Mouse (Mus musculus) heart, adult 2 months (tissue): ENCODE measurements around the gene Pfdn5. TPM values are rescaled to one million over a fixed set of nuclear protein-coding genes. Genes with fewer than 3 reads are reported as not detected.

Experiments used
- DNase-seq, 2 experiments: peaks; one replicate each; pipeline ENCODE4 v3.0.0; 2021
- H3K27ac ChIP-seq: fragments of 200-600 bp; 2 replicates; pipeline ENCODE4 v1.8.1; 2022
- H3K27me3 ChIP-seq: fragments of 200-500 bp; 2 replicates; pipeline ENCODE4 v1.6.1; 2012; ENCODE audit warnings: mild to moderate bottlenecking, low read length, inconsistent platforms, mixed read lengths; ENCODE audit not compliant: control insufficient read depth, insufficient read depth
- H3K36me3 ChIP-seq: fragments of 200-500 bp; 2 replicates; pipeline ENCODE4 v1.6.1; 2012; ENCODE audit warnings: low read length, inconsistent platforms; ENCODE audit not compliant: control insufficient read depth, insufficient read depth
- H3K4me1 ChIP-seq: fragments of 200-500 bp; 2 replicates; pipeline ENCODE4 v1.6.1; 2011; ENCODE audit warnings: low read length; ENCODE audit not compliant: control insufficient read depth, insufficient read depth
- H3K4me3 ChIP-seq: fragments of 200-600 bp; 2 replicates; pipeline ENCODE4 v1.8.1; 2022
- H3K79me2 ChIP-seq: fragments of 200-500 bp; replicated peaks from 2 replicates; pipeline ENCODE4 v1.6.1; 2012; ENCODE audit warnings: mild to moderate bottlenecking, inconsistent platforms, low read length, moderate library complexity, mixed read lengths; ENCODE audit not compliant: control insufficient read depth, insufficient read depth
- H3K9ac ChIP-seq: fragments of 200-500 bp; 2 replicates; pipeline ENCODE4 v1.6.1; 2012; ENCODE audit warnings: low read depth, mild to moderate bottlenecking, control low read depth, inconsistent platforms, low read length, mixed read lengths
- CTCF ChIP-seq: fragments of 200-600 bp; IDR thresholded peaks from 2 replicates; pipeline ENCODE4 v1.8.1; 2022; ENCODE audit warnings: antibody characterized with exemption, mild to moderate bottlenecking, moderate library complexity
- EP300 ChIP-seq: fragments of 200-500 bp; IDR thresholded peaks from 2 replicates; pipeline ENCODE4 v1.6.1; 2011; ENCODE audit warnings: low read depth, low read length, control low read depth; ENCODE audit not compliant: insufficient read depth
- POLR2A ChIP-seq: fragments of 200-500 bp; IDR thresholded peaks from 2 replicates; pipeline ENCODE4 v1.6.1; 2011; ENCODE audit warnings: mild to moderate bottlenecking, low read depth, low read length, control low read depth; ENCODE audit not compliant: insufficient read depth
- WGBS: fragments of 180-500 bp; shearing (Covaris S2); methylation state at CpG from one replicate; pipeline ENCODE4 v1.1.7; 2018; 5-methylcytosine and 5-hydroxymethylcytosine counted together
- intact Hi-C: fragments of 180-260 bp; cut with DNase I; formaldehyde crosslinking; loops from one replicate; pipeline ENCODE4 v1.15.1; 2025
- polyA plus RNA-seq: library from polyadenylated mRNA; depleted of rRNA; stranded (reverse); fragments of >200 nt; gene quantifications from 2 replicates; pipeline ENCODE4 v1.2.3, GENCODE M21; 2012
- total RNA-seq, 2 experiments: library from RNA; stranded (reverse); gene quantifications; 2 replicates each; pipeline ENCODE4 v1.2.3; 2021

Pfdn5 gene
- total and polyA plus RNA-seq, 3 experiments, result 82.0 to 351 (median 287) TPM

GRCm38 (mm10) chr15:102339612-102340011, 13.7 kb downstream of the Pfdn5 start:
- H3K27ac ChIP-seq, result no peak overlapping the region
- TF ChIP-seq POLR2A (no peak), EP300 (no peak), CTCF (no peak)
- H3K9ac ChIP-seq, result no peak overlapping the region
- intact Hi-C loops, result loop anchor here (5.0 kb wide), 2 partner anchors 38 to 103 kb away; no protein-coding TSS in a partner anchor
- no peaks in the 10 kb centered on the region for H3K4me1 ChIP-seq
- H3K36me3 ChIP-seq, result no peaks in the 10 kb centered on the region
- H3K4me3 ChIP-seq, result no peak overlapping the region
- no peaks in the 10 kb centered on the region for H3K79me2 ChIP-seq
- no peaks in the 10 kb centered on the region for H3K27me3 ChIP-seq
- 70% methylated on average over 5 of the region's 5 CpGs for WGBS
- no peak for DNase-seq

- TF ChIP-seq POLR2A, result no peak
- peak; percentile 90; the same call in 1 of the 2 replicates for TF ChIP-seq CTCF
- Histone ChIP-seq H3K27ac (no peak overlapping the region), H3K36me3 (no peaks in the 10 kb centered on the region), H3K79me2 (no peaks in the 10 kb centered on the region), H3K4me1 (no peaks in the 10 kb centered on the region), H3K27me3 (no peaks in the 10 kb centered on the region), H3K9ac (no peak overlapping the region), H3K4me3 (no peak overlapping the region)
- intact Hi-C loops, result loop anchor here (5.0 kb wide), 2 partner anchors 36 to 101 kb away; no protein-coding TSS in a partner anchor
- 3% methylated on average over 1 of the region's 1 CpGs for WGBS
- DNase-seq, result peak; percentile 31 to 60
Measured at GRCm38 (mm10) chr15:102341580-102341979, 15.7 kb downstream of the Pfdn5 start.

GRCm38 (mm10) chr15:102344490-102344889, 18.6 kb downstream of the Pfdn5 start:
- Histone ChIP-seq H3K36me3 (no peaks in the 10 kb centered on the region), H3K4me3 (no peak overlapping the region), H3K79me2 (no peaks in the 10 kb centered on the region), H3K9ac (no peak overlapping the region), H3K27ac (no peak overlapping the region), H3K4me1 (no peaks in the 10 kb centered on the region), H3K27me3 (no peaks in the 10 kb centered on the region)
- intact Hi-C loops, result loop anchor here (5.0 kb wide), 2 partner anchors 33 to 98 kb away; no protein-coding TSS in a partner anchor
- TF ChIP-seq POLR2A, result no peak
- no peak for TF ChIP-seq EP300
- TF ChIP-seq CTCF, result no peak
- WGBS, result 97% methylated on average over 3 of the region's 3 CpGs
- DNase-seq, result no peak

GRCm38 (mm10) chr15:102346444-102346843, 20.5 kb downstream of the Pfdn5 start:
- Histone ChIP-seq H3K27ac (no peak overlapping the region), H3K4me1 (peaks cover 4% of the 10 kb centered on the region), H3K27me3 (no peaks in the 10 kb centered on the region), H3K79me2 (no peaks in the 10 kb centered on the region), H3K4me3 (no peak overlapping the region), H3K9ac (no peak overlapping the region), H3K36me3 (no peaks in the 10 kb centered on the region)
- no peak for TF ChIP-seq EP300
- TF ChIP-seq CTCF, result no peak
- TF ChIP-seq POLR2A, result no peak
- WGBS, result 70% methylated on average over 4 of the region's 4 CpGs
- intact Hi-C loops, result no loop called here
- DNase-seq, result no peak

GRCm38 (mm10) chr15:102350138-102350941, 24.4 kb downstream of the Pfdn5 start, which contains the start of gene Aaas:
TSS of gene Aaas (minus strand) at chr15:102350771.
- H3K27ac ChIP-seq, result peak within 1 kb of the TSS; percentile 88
- TF ChIP-seq EP300 (peak; percentile 97), CTCF (peak; percentile 99), POLR2A (peak; percentile 93)
- peak within 1 kb of the TSS; percentile 66 for H3K4me3 ChIP-seq
- H3K4me1 ChIP-seq, result peaks cover 6% of the 10 kb centered on the region
- peak; percentile 94 to 96 for DNase-seq
- H3K9ac ChIP-seq, result peak within 1 kb of the TSS; percentile 79
- no peaks in the 10 kb centered on the region for H3K27me3 ChIP-seq
- under 1% methylated on average over 56 of the region's 56 CpGs for WGBS
- H3K36me3 ChIP-seq, result no peaks in the 10 kb centered on the region
- no peaks in the 10 kb centered on the region for H3K79me2 ChIP-seq
- intact Hi-C loops, result loop anchor here (2.0 kb wide), 1 partner anchor 20 kb away; the partner anchor contains the start of gene Myg1

- intact Hi-C loops, result loop anchor here (1.0 to 2.0 kb wide), 2 partner anchors 20 to 26 kb away; partner anchors contain the start of gene Myg1
- H3K79me2 ChIP-seq, result no peaks in the 10 kb centered on the region
- H3K9ac ChIP-seq, result peak overlapping the region; percentile 45
- no peak for DNase-seq
- peak overlapping the region; percentile 66 for H3K4me3 ChIP-seq
- H3K27ac ChIP-seq, result peak overlapping the region; percentile 88
- WGBS, result 6% methylated on average over 11 of the region's 11 CpGs
- no peaks in the 10 kb centered on the region for H3K36me3 ChIP-seq
- peaks cover under 1% of the 10 kb centered on the region; the same call in 1 of the 2 replicates for H3K27me3 ChIP-seq
- TF ChIP-seq CTCF (no peak), EP300 (no peak), POLR2A (no peak)
- H3K4me1 ChIP-seq, result peaks cover 6% of the 10 kb centered on the region
Measured at GRCm38 (mm10) chr15:102350942-102351291, 25.0 kb downstream of the Pfdn5 start.
